20 mouse cellular contexts compared by ENCODE assay signal in the genomic region with DNA sequence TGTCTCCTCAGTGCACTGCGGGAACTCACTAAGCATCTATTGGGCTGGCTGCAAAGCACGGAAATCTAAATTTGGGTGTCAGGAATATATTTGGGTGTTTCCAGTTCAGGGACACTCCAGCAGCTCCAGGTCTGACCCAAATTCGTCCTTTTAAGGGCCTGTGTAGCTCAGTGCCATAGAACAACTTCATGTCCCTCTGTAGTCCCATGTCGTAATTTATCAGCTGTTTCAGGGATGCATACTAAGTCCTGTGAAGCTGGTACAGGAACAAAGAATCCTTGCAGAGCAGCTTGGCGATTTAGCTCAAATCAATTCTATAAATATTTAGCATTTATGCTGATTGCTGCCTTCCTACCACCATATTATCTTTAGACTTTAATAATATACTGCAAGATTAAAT. TPM values are rescaled to one million over a fixed set of nuclear protein-coding genes. Genes with fewer than 3 reads are reported as not detected.
"Had no signal": no experiment of that assay in that cellular context is flagged by ENCODE, and none has a peak within 500 bp of the region (broad histone marks: within the 10 kb centered on the region; RNA-seq: fewer than 3 reads in every experiment).

No protein-coding gene starts in this region.

- DNase-seq: kidney, adult 11 months; kidney, adult 9 months; kidney, postnatal 36 days; left cerebral cortex, postnatal 4 days; lung, adult 18-20 months; right cerebral cortex, adult 18-20 months; right cerebral cortex, postnatal 25 days had no signal

- H3K4me3 ChIP-seq: limb, embryonic 13.5 days; neural tube, embryonic 12.5 days had no signal

- H3K9me3 ChIP-seq: limb, embryonic 13.5 days; neural tube, embryonic 12.5 days had no signal

- H3K9ac ChIP-seq: limb, embryonic 13.5 days; liver, embryonic 14.5 days; neural tube, embryonic 12.5 days had no signal

- ATAC-seq: midbrain, embryonic 16.5 days had no signal

- H3K4me2 ChIP-seq: limb, embryonic 13.5 days; neural tube, embryonic 12.5 days had no signal

- H3K27me3 ChIP-seq: limb, embryonic 13.5 days; neural tube, embryonic 12.5 days had no signal

- H3K36me3 ChIP-seq: neural tube, embryonic 12.5 days had no signal

- H3K27ac ChIP-seq: kidney, postnatal 0 days; limb, embryonic 13.5 days; liver, embryonic 14.5 days; neural tube, embryonic 12.5 days had no signal

- H3K4me1 ChIP-seq: limb, embryonic 13.5 days; neural tube, embryonic 12.5 days had no signal

RNA-seq across cellular contexts. Expression of gene 4930544G11Rik, which starts 37.0 kb away (rescaled TPM):
- total RNA-seq: layer of hippocampus, adult 18-20 months; layer of hippocampus, postnatal 10 days; left cerebral cortex, adult 18-20 months; left cerebral cortex, postnatal 10 days; left cerebral cortex, postnatal 4 days; liver, adult 2 months had no signal
- polyA plus RNA-seq: kidney, postnatal 0 days; limb, embryonic 13.5 days; liver, adult 2 months; liver, embryonic 14.5 days; lung, embryonic 16.5 days; midbrain, embryonic 16.5 days; neural tube, embryonic 12.5 days; small intestine, adult 2 months; stomach, embryonic 16.5 days had no signal
